Mouse (Mus musculus): Measurements from ENCODE around the gene Nfat5.

GRCm38 (mm10) chr8:107385063-107385462, 91.8 kb downstream of the Nfat5 start:
- TF ChIP-seq POLR2A (IDR thresholded peaks at IDR 0.05; ENCODE audit: insufficient read length, low read depth) = no peak
- TF ChIP-seq TCF12 (IDR thresholded peaks at IDR 0.05; ENCODE audit: insufficient read depth, poor library complexity, severe bottlenecking) = no peak
- TF ChIP-seq USF1 (IDR thresholded peaks at IDR 0.05; ENCODE audit: low read depth) = no peak
- TF ChIP-seq MAX (IDR thresholded peaks at IDR 0.05; ENCODE audit: low read depth) = no peak
- TF ChIP-seq REST (IDR thresholded peaks at IDR 0.05; ENCODE audit: insufficient read depth, insufficient read length) = no peak
- no peak for TF ChIP-seq CEBPB (IDR thresholded peaks at IDR 0.05; ENCODE audit: insufficient read depth, poor library complexity, severe bottlenecking)
- no peak for TF ChIP-seq E2F4 (IDR thresholded peaks at IDR 0.05; ENCODE audit: insufficient read depth)
- TF ChIP-seq TCF3 (IDR thresholded peaks at IDR 0.05; ENCODE audit: insufficient read length, low read depth) = no peak
